Mouse (Mus musculus): ENCODE measurements at regions not wholly inside any gene's neighbourhood (a gene's known extent, or its start where the extent isn't known, plus 50 kb on each side); places are given as distances from the start of the nearest gene placed in this dataset.

- DNase-seq (ENCODE audit: low read depth) = no peak
These were observed 288.0 kb upstream of the Paip1 start for GRCm38 (mm10) chr13:119140436-119140835.

DNA sequence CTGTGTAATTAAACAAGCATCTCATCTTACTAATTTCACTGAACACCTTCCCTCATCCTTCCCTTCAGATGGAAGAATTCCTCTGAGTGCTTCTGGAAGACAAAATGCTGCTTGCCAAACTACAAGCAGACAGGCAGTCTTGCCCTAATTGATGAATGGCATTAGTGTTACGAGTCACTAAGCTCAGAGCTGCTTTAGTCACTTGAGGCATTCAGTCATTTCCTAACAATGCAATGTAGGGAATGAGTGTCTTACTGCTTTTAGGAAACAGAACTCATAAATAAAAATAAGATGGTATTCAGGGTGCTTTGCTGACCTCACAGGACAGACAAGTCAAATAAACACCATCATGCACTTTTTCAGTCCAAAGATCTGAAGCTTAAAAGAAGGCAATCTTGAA, 285.1 kb upstream of the Paip1 start:
- no peak for DNase-seq (ENCODE audit: low read depth)

GRCm38 (mm10) chr13:119145713-119146112, 282.7 kb upstream of the Paip1 start:
- no peak for DNase-seq (ENCODE audit: low read depth)

- DNase-seq (ENCODE audit: low read depth) = no peak
These were observed 280.7 kb upstream of the Paip1 start for GRCm38 (mm10) chr13:119147701-119148100.

DNA sequence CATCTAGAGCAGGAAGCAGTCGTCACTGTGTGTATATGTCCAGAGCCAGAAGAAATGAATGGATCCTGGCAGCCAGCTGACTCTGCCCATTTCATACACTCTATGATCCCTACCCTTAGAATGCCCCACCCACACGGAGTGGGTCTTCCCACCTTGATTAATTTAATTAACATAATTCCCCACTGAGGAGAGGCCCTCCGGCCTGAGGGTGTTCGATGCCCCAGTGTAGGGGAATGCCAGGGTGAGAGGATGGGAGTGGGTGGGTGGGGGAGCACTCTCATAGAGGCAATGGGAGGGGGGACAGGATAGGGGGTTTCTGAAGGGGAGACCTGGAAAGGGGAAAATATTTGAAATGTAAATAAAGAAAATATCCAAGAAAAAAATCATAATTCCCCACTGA, 279.3 kb upstream of the Paip1 start:
- no peak for DNase-seq (ENCODE audit: low read depth)

DNA sequence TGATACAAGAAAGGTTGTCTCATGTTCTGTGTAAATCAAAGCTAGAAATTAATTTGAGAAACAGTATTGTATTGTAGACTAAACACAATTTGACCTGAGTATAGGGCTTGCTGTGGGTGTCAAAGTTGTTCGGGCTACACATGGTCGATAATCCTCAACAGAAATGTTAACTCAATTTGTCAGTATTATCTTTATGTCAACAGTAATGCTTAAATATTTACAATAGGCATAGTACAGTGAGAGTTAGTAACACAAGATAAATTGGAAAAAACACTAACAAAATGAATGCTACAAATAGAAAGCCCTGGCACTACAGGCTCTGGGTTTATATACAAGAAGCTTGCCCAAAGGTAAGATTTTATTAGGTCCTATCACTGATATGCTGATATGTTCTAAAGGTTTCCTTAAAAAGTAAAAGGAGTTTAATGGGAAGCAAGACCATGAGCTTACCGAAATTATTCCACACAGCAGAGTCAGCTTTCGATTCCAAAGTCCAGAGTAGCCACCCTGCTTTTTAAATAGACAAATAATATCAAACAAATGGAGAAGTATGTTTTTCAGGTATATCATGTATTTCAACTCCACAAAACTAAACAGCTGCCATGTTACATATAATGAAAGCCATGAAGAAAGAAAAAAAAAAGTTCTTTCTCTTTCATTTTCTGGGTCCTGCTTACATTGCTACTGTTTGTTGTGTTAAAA, 277.4 kb upstream of the Paip1 start:
- DNase-seq (ENCODE audit: low read depth) = no peak

DNA sequence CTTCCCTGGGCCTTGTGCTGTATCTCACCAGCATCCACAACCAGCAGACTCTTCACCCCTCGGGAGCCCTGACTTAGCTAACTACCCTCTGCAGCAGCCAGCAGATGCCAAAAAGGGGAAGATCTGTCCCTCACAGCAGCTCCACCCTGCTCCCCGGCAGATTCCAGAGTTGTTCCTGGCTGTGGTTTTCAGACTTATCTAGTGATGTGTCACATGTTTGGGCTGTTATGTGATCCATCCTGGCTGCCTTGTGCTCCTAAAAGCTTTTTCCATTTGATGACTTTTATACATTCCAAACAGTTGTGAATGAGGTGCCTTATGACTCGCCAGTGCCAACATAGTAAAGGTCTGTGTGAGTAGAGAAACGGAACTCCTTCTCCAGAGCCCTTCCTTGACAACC, 250.6 kb upstream of the Paip1 start:
- no peak for DNase-seq (ENCODE audit: low read depth)

GRCm38 (mm10) chr13:119178212-119178611, 250.2 kb upstream of the Paip1 start:
- no peak for DNase-seq (ENCODE audit: low read depth)

- DNase-seq (ENCODE audit: low read depth) = no peak
These were observed 249.1 kb upstream of the Paip1 start for GRCm38 (mm10) chr13:119179157-119179920.

DNA sequence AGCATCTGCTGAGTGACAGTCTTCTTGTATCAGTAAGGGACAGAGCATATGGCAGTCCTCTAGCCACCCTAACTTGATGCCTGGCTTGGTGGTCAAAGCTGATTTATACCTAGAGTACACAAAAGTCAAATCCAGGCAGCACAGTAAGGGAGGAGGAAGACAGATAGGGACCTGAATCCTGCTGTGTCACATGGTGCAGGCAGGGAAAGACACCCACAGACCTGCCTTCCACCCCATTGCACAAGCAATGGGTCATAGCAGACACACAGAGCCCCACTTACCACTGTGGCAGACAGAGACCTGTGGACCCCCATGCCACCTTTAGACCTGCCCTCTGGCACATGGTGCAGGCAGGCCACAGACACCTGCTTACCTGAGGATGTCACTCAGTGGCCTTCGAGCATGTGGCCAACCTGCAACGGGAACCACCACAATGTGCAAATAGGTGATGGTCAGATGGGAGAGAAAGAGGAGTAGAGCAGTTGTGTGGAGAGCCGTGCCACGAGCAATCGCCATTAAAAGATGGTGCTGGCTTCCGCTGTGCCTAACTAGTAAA, 244.0 kb upstream of the Paip1 start:
- DNase-seq (ENCODE audit: low read depth) = no peak

- no peak for DNase-seq (ENCODE audit: low read depth)
These were observed 242.7 kb upstream of the Paip1 start for GRCm38 (mm10) chr13:119185567-119186143.

GRCm38 (mm10) chr13:119231556-119231955, 196.8 kb upstream of the Paip1 start:
- DNase-seq (ENCODE audit: low read depth) = no peak

GRCm38 (mm10) chr13:119232100-119233029, 196.0 kb upstream of the Paip1 start:
- peak; percentile 68 for DNase-seq (ENCODE audit: low read depth)

DNA sequence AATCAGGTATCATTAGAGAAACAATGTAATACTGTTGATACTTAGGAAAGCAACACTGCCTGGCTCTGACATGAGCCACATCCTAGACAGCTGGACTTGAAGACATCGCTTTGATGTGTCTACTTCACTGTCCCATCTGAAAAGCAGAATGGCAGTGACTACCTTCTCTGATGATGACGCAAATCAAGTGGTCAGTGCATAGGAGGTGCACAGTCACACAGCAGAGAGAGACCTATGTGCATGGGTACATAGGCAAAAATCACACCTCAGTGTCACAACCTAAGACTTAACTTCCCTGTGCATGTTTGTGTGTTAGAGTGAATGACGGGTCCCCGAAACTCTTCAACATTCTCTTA, 195.4 kb upstream of the Paip1 start:
- DNase-seq (ENCODE audit: low read depth) = no peak

GRCm38 (mm10) chr13:119233869-119234268, 194.5 kb upstream of the Paip1 start:
- DNase-seq (ENCODE audit: low read depth) = no peak

DNA sequence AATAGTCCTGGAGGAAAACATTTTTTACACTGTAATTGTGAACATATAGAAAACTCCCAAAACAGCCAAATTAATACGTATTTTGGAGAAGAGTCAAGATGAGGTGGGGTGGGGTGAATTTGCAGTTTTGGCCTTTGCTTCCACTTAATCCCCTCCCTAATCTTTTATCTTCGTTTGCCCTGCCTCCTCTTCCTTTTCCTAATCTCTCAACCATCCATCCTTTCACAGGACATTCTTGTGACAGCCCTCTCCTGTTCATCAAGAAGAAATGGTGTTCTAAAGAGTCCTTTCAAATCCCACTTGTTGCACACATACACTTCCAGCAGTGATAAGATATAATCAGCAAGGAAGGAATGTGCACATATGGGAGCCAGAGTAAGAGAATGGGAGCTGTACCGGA, 186.0 kb upstream of the Paip1 start:
- no peak for DNase-seq (ENCODE audit: low read depth)

- no peak for DNase-seq (ENCODE audit: low read depth)
These were observed 181.3 kb upstream of the Paip1 start for GRCm38 (mm10) chr13:119247101-119247500.

DNA sequence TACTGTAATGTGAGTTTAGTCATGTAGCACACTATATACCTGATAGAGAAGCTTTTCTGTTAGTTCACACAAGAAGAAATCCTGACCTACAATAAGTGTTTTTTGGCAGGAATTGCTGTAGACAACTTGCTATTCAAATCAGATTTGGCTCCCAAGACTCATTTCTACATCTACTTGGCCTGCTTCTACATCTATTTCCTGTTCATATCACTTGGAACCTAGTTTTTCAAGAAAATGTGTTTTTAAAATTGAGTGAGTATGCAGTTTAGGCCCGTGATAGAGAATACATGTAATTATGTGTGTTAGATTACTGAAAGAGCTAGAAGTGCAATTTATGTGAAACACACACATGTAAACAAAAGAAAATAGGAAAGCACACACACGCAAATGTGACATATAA, 176.4 kb upstream of the Paip1 start:
- no peak for DNase-seq (ENCODE audit: low read depth)

- DNase-seq (ENCODE audit: low read depth) = no peak
These were observed 172.1 kb upstream of the Paip1 start for GRCm38 (mm10) chr13:119256350-119256749.

GRCm38 (mm10) chr13:119258515-119258914, 169.9 kb upstream of the Paip1 start:
- DNase-seq (ENCODE audit: low read depth) = no peak

DNA sequence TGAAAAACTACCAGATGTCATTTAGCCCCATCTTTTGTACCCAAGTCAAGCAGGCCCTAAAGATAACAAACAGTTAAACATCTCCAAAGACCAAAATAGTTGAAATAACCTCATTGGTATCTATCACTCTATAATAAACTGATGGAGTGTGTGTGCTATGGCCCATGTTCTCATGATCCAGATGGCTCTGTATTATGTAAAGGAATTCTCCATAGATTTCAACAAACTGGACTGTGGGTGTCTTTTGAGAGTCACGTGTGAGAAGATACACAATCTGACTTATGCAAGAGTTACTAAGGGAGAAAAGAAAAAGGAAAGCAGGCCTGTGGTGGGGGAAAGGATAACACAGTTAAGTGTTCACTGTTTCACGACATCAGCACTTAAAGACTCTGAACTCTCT, 164.8 kb upstream of the Paip1 start:
- no peak for DNase-seq (ENCODE audit: low read depth)

Measured in 416B (cell line).